Mouse (Mus musculus): ENCODE data around the gene Sox18. TPM values are rescaled to one million over a fixed set of nuclear protein-coding genes. Genes with fewer than 3 reads are reported as not detected.

Sox18 gene
- polyA plus RNA-seq, 1 experiment from 2014 or later: 28.5 TPM

DNA sequence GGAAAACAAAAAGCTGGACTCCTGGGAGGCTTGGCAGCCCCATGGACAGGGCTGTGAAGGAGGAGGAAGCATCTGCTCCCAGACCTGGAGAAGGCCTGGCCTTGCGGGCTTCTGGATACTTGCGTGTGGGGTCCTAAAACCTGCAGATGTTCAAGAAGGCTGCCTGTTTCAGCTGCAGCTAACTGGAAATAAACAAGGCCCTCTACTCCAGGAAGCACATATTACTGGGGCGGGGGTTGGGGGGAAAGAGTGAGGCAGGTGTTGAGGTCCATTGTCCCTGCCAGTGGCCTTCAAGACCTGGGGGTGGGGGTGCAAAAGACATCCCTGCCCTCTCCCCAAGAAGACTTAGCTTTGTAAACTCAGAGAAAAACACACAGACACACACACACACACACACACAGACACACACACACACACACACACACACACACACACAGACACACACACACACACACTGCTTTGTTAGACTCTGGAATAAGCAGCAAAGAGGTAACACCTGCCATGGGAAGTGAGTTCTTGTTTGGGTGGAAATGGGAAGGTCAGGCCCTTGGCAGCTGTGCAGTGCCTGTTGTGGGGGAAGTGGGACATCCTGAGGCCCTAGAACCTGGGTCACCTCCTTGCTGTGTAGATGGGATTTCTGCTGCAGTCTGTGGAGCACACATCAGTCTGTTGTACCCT lies 8.7 kb downstream of the Sox18 start:
- no peak overlapping the region for H3K9ac ChIP-seq
- H3K4me1 ChIP-seq: peaks cover 19% of the 10 kb centered on the region
- H3K27ac ChIP-seq: no peak overlapping the region
- WGBS: 72% methylated on average over 3 of the region's 3 CpGs
- no peaks in the 10 kb centered on the region for H3K36me3 ChIP-seq
- no peak overlapping the region for H3K4me3 ChIP-seq
- 0 out of 2 replicates have a peak, but pooled peaks cover under 1% of the 10 kb centered on the region for H3K27me3 ChIP-seq
- H3K4me2 ChIP-seq (replicated peaks): no peak overlapping the region
- no peaks in the 10 kb centered on the region for H3K9me3 ChIP-seq
- ATAC-seq (ENCODE audit: low FRiP score, low read depth): no peak

GRCm38 (mm10) chr2:181659609-181660055 lies 11.8 kb downstream of the Sox18 start:
- H3K36me3 ChIP-seq: peaks cover 29% of the 10 kb centered on the region
- no peaks in the 10 kb centered on the region for H3K27me3 ChIP-seq
- WGBS: 9% methylated on average over 9 of the region's 9 CpGs
- no peak overlapping the region for H3K4me3 ChIP-seq
- H3K9ac ChIP-seq: no peak overlapping the region
- H3K4me1 ChIP-seq: peaks cover 33% of the 10 kb centered on the region
- no peak overlapping the region for H3K27ac ChIP-seq
- 0 out of 2 replicates have a peak overlapping the region, but pooled peaks have one; percentile 11 for H3K4me2 ChIP-seq (replicated peaks)
- H3K9me3 ChIP-seq: no peaks in the 10 kb centered on the region
- ATAC-seq (ENCODE audit: low FRiP score, low read depth): peak; percentile 38

GRCm38 (mm10) chr2:181658930-181659555 lies 12.4 kb downstream of the Sox18 start:
- 40% methylated on average over 17 of the region's 17 CpGs for WGBS

GRCm38 (mm10) chr2:181658528-181658927 lies 12.9 kb downstream of the Sox18 start:
- Histone ChIP-seq H3K27me3 (no peaks in the 10 kb centered on the region), H3K27ac (no peak overlapping the region), H3K9me3 (no peaks in the 10 kb centered on the region), H3K4me1 (peaks cover 33% of the 10 kb centered on the region), H3K36me3 (peaks cover 39% of the 10 kb centered on the region), H3K9ac (no peak overlapping the region), H3K4me3 (no peak overlapping the region), H3K4me2 (replicated peaks) (no peak overlapping the region)
- 85% methylated on average over 7 of the region's 7 CpGs for WGBS
- no peak for ATAC-seq (ENCODE audit: low FRiP score, low read depth)

More at GRCm38 (mm10) chr2:181658930-181659555, 12.4 kb downstream of the Sox18 start:
- Histone ChIP-seq H3K27ac (no peak overlapping the region), H3K9ac (no peak overlapping the region), H3K4me2 (replicated peaks) (0 out of 2 replicates have a peak overlapping the region, but pooled peaks have one; percentile 11), H3K27me3 (no peaks in the 10 kb centered on the region), H3K9me3 (no peaks in the 10 kb centered on the region), H3K4me3 (no peak overlapping the region), H3K4me1 (peaks cover 33% of the 10 kb centered on the region), H3K36me3 (peaks cover 34% of the 10 kb centered on the region)
- peak; percentile 37; the same call in 1 of the 2 replicates for ATAC-seq (ENCODE audit: low FRiP score, low read depth)

- H3K9me3 ChIP-seq: no peaks in the 10 kb centered on the region
- peaks cover 33% of the 10 kb centered on the region for H3K4me1 ChIP-seq
- ATAC-seq (ENCODE audit: low FRiP score, low read depth): no peak
- H3K27ac ChIP-seq: no peak overlapping the region
- no peak overlapping the region for H3K4me3 ChIP-seq
- WGBS: 64% methylated on average over 2 of the region's 2 CpGs
- H3K27me3 ChIP-seq: no peaks in the 10 kb centered on the region
- H3K9ac ChIP-seq: no peak overlapping the region
- H3K4me2 ChIP-seq (replicated peaks): no peak overlapping the region
- peaks cover 50% of the 10 kb centered on the region for H3K36me3 ChIP-seq
These were observed 14.0 kb downstream of the Sox18 start for GRCm38 (mm10) chr2:181657441-181657840.

DNA sequence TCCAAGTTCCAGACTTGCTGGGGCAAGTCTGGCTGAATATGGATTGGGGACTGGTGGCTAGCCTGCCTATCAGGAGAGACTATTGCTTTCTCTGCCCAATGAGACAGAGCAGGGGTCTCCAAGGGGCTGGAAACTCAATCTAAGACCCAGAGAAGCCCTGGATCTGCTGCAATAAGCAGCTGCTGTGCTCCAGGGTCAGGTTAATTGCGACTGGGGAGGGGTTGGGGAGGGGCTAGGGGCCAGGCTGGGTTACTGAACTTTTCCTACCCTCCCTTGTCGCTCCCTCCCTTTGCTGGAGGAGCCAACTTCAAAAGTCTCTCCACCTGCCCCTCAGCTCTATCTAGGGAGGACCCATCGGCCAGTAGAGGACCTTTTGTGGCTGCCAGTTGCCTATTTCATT lies 14.7 kb downstream of the Sox18 start, which contains the start of gene Gm29797:
Gene Gm29797 (plus strand): TSS at position 301 of the 400 bp plus-strand sequence.
- Histone ChIP-seq H3K36me3 (peaks cover 57% of the 10 kb centered on the region), H3K4me1 (peaks cover 30% of the 10 kb centered on the region), H3K4me3 (no peak within 1 kb of the TSS), H3K27me3 (no peaks in the 10 kb centered on the region), H3K4me2 (replicated peaks) (no peak within 1 kb of the TSS), H3K9ac (no peak within 1 kb of the TSS), H3K9me3 (no peaks in the 10 kb centered on the region), H3K27ac (no peak within 1 kb of the TSS)
- WGBS: 40% methylated on average over 3 of the region's 3 CpGs
- no peak for ATAC-seq (ENCODE audit: low FRiP score, low read depth)

- no peaks in the 10 kb centered on the region for H3K9me3 ChIP-seq
- peaks cover 88% of the 10 kb centered on the region for H3K36me3 ChIP-seq
- H3K4me3 ChIP-seq: no peak overlapping the region
- no peak overlapping the region for H3K27ac ChIP-seq
- WGBS: 90% methylated on average over 1 of the region's 1 CpGs
- ATAC-seq (ENCODE audit: low FRiP score, low read depth): no peak
- H3K27me3 ChIP-seq: no peaks in the 10 kb centered on the region
- no peak overlapping the region for H3K9ac ChIP-seq
- H3K4me2 ChIP-seq (replicated peaks): no peak overlapping the region
- peaks cover 14% of the 10 kb centered on the region for H3K4me1 ChIP-seq
These were observed 17.9 kb downstream of the Sox18 start for GRCm38 (mm10) chr2:181653523-181653922.

DNA sequence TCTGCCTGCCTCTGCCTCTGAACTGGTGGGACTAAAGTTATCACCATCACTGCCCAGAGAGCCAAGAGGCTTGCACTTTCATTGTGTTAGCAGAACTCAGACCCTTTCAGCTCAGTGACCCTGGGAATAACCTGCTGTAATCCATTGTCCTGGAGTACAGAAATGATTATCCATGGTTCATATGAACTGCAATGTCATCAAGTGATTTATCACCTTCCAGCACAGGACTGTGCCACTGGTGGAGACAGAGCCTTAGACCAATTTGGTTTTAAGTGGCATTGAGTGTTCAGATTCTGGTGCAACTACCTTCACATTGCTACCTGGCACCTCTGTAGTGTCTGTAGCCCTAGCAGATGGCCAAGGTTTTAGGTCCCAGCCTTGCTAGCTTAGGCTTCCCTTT lies 18.4 kb downstream of the Sox18 start:
- Histone ChIP-seq H3K36me3 (peaks cover 93% of the 10 kb centered on the region), H3K4me2 (replicated peaks) (no peak overlapping the region), H3K27me3 (no peaks in the 10 kb centered on the region), H3K27ac (no peak overlapping the region), H3K9me3 (no peaks in the 10 kb centered on the region), H3K4me3 (no peak overlapping the region), H3K9ac (no peak overlapping the region), H3K4me1 (peaks cover 14% of the 10 kb centered on the region)
- no peak for ATAC-seq (ENCODE audit: low FRiP score, low read depth)

DNA sequence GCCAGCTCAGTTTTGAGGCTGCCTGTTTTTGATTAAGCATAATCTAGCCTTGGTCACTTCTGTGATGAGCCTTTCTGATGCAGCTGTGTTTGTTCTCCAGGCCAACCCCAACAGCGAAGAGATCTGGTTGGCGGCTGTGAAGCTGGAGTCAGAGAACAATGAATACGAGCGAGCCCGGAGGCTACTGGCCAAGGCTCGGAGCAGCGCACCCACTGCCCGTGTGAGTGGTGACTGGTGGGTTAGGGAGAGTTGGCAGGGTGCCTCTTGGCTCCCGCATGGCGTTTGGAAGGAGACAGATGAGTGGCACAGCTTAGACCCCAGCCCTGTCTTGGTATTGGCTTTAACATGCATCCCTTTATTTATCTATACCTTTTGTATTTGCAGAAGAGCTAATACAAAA lies 22.5 kb downstream of the Sox18 start:
- Histone ChIP-seq H3K9me3 (no peaks in the 10 kb centered on the region), H3K4me2 (replicated peaks) (no peak overlapping the region), H3K9ac (no peak overlapping the region), H3K27me3 (no peaks in the 10 kb centered on the region), H3K27ac (no peak overlapping the region), H3K36me3 (peaks cover 88% of the 10 kb centered on the region), H3K4me1 (peaks cover 16% of the 10 kb centered on the region), H3K4me3 (no peak overlapping the region)
- 86% methylated on average over 10 of the region's 10 CpGs for WGBS
- no peak for ATAC-seq (ENCODE audit: low FRiP score, low read depth)

DNA sequence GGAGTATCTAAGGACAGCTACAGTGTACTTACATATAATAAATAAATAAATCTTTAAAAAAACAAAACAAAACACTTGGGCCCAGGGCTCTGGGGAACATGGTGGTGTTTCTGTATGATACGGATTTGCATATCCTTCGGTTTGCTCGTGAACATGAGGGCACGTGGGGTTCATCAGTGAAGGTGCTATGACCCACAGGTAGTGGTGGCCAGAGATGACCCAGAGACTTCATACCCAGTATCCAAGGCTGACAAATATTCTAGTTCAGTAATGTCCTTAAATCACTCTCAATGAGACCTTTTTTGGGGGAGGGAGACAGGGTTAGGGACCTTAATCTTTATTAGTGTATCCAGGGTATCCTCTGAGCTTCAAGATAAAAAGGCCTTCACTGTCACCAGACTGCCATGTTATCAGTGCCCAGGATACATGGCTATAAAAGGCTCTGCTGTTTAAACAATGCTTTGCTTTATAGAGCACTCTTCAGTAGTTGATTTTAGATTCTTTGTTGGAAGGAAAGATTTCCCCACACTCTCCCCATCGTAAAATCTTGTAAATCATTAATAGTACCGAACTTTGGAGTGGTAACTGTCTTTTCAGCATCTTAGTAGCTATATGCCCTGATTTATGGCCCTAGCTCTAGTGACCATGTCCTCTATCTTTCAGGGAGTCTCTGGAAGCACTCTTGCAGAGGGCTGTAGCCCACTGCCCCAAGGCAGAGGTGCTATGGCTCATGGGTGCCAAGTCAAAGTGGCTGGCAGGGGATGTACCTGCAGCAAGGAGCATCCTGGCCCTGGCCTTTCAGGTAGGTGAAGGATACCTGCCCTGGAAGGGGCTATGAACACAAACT lies 24.6 kb downstream of the Sox18 start:
- H3K4me1 ChIP-seq: peaks cover 16% of the 10 kb centered on the region
- no peaks in the 10 kb centered on the region for H3K9me3 ChIP-seq
- no peak overlapping the region for H3K27ac ChIP-seq
- no peak overlapping the region for H3K9ac ChIP-seq
- 71% methylated on average over 6 of the region's 6 CpGs for WGBS
- no peaks in the 10 kb centered on the region for H3K27me3 ChIP-seq
- H3K4me3 ChIP-seq: no peak overlapping the region
- ATAC-seq (ENCODE audit: low FRiP score, low read depth): no peak
- peaks cover 87% of the 10 kb centered on the region for H3K36me3 ChIP-seq
- no peak overlapping the region for H3K4me2 ChIP-seq (replicated peaks)

DNA sequence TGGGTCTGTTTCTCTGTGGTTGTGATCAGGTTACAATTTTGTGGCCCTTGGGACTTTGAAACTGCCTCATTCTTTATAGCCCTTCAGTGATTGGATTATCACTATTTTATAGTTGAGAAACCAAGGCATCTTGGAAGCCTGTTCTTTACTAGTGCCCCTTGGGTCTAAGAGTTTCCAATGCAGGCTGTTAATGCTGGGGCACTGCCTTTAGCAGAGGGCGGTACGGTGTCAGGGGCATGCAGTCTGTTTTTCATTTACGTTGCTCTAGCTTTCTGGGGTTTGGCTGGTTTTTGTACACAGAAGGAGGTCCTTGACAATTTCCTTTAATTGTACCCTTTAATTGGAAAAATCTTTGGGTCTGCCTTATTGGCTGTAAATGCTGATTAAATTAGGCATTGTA lies 25.8 kb downstream of the Sox18 start:
- 23% methylated on average over 3 of the region's 3 CpGs for WGBS
- ATAC-seq (ENCODE audit: low FRiP score, low read depth): peak; percentile 62; the same call in 1 of the 2 replicates
- no peak overlapping the region; the same call in 1 of the 2 replicates for H3K27ac ChIP-seq
- peaks cover 16% of the 10 kb centered on the region for H3K4me1 ChIP-seq
- H3K9ac ChIP-seq: no peak overlapping the region
- peaks cover 87% of the 10 kb centered on the region for H3K36me3 ChIP-seq
- H3K4me2 ChIP-seq (replicated peaks): no peak overlapping the region
- no peak overlapping the region for H3K4me3 ChIP-seq
- no peaks in the 10 kb centered on the region for H3K27me3 ChIP-seq
- no peaks in the 10 kb centered on the region for H3K9me3 ChIP-seq

DNA sequence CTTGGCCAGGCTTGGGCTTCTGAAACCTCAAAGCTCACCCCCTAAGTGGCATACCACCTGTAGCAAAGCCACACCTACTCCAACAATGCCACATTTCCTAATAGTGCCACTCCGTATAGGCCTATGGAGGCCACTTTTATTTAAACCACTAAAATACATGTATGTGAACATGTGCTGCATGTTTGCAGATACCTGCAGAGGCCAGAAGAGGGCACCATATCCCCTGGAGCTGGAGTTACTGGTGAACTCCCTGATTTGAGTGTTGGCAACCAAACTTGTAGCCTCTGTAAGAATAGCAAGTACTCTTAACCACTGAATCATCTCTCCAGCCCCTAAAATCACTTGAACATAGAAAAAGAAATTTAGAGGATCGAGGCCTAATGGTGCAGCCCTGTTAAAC lies 27.1 kb downstream of the Sox18 start:
- Histone ChIP-seq H3K27me3 (no peaks in the 10 kb centered on the region), H3K4me2 (replicated peaks) (no peak overlapping the region), H3K4me3 (no peak overlapping the region), H3K9me3 (no peaks in the 10 kb centered on the region), H3K36me3 (peaks cover 86% of the 10 kb centered on the region), H3K27ac (no peak overlapping the region), H3K4me1 (peaks cover 16% of the 10 kb centered on the region), H3K9ac (no peak overlapping the region)
- ATAC-seq (ENCODE audit: low FRiP score, low read depth): no peak
- 82% methylated on average over 2 of the region's 2 CpGs for WGBS

Data from limb, embryonic 13.5 days (tissue).